Mouse (Mus musculus) kidney, embryonic 14.5 days (tissue): ENCODE results near the gene Slx4. TPM values are rescaled to one million over a fixed set of nuclear protein-coding genes. Genes with fewer than 3 reads are reported as not detected.
"Not testable (repeated sequence)": the region's sequence is repeated elsewhere in the genome, so short reads cannot be mapped to it uniquely, and the experiment has no call there.

ENCODE experiments used
- ATAC-seq: fragments of 200-750 bp; cut with Nextera tagmentation; 2 replicates; pipeline ENCODE4 v1.8.0; 2017; ENCODE audit warnings: moderate number of reproducible peaks, mild to moderate bottlenecking, moderate TSS enrichment, moderate library complexity; ENCODE audit not compliant: low FRiP score, low TSS enrichment
- H3K27ac ChIP-seq: fragments of 300-500 bp; sonication (generic); 2 replicates; pipeline ENCODE4 v1.5.1; 2014; ENCODE audit warnings: low read depth, mild to moderate bottlenecking, low read length, moderate library complexity, mixed read lengths
- H3K27me3 ChIP-seq: fragments of 300-500 bp; sonication (generic); 2 replicates; pipeline ENCODE4 v1.6.1; 2014; ENCODE audit warnings: mild to moderate bottlenecking, low read length; ENCODE audit not compliant: control insufficient read depth, insufficient read depth
- H3K36me3 ChIP-seq: fragments of 300-500 bp; sonication (generic); 2 replicates; pipeline ENCODE4 v1.6.1; 2014; ENCODE audit warnings: low read length, mixed read lengths; ENCODE audit not compliant: control insufficient read depth, insufficient read depth
- H3K4me1 ChIP-seq: fragments of 300-500 bp; sonication (generic); 2 replicates; pipeline ENCODE4 v1.6.1; 2014; ENCODE audit warnings: low read length, mixed read lengths; ENCODE audit not compliant: control insufficient read depth, insufficient read depth
- H3K4me2 ChIP-seq: fragments of 300-500 bp; sonication (generic); replicated peaks from 2 replicates; pipeline ENCODE4 v1.6.1; 2014; ENCODE audit warnings: low read depth, mild to moderate bottlenecking, low read length
- H3K4me3 ChIP-seq: fragments of 300-500 bp; sonication (generic); 2 replicates; pipeline ENCODE4 v1.5.1; 2014; ENCODE audit warnings: mild to moderate bottlenecking, low read length
- H3K9ac ChIP-seq: fragments of 300-500 bp; sonication (generic); 2 replicates; pipeline ENCODE4 v1.6.1; 2014; ENCODE audit warnings: low read depth, mild to moderate bottlenecking, low read length, moderate library complexity
- H3K9me3 ChIP-seq: fragments of 300-500 bp; sonication (generic); 2 replicates; pipeline ENCODE4 v1.6.1; 2016; ENCODE audit warnings: low read length; ENCODE audit not compliant: control insufficient read depth
- WGBS: fragments of 180-500 bp; shearing (Covaris S2); extraction: QIAGEN DNeasy Blood & Tissue Kit; methylation state at CpG from one replicate; pipeline ENCODE4 v1.1.7; 2014; 5-methylcytosine and 5-hydroxymethylcytosine counted together
- polyA plus RNA-seq: library from polyadenylated mRNA; unstranded; fragments of >200 nt; fragmentation: Nextera tagmentation; extraction: Ambion mirVana; gene quantifications from 2 replicates; pipeline ENCODE4 v1.2.1, GENCODE M21; 2014

The Slx4 gene
- polyA plus RNA-seq, 1 experiment from 2014 or later, result 33.2 TPM

DNA sequence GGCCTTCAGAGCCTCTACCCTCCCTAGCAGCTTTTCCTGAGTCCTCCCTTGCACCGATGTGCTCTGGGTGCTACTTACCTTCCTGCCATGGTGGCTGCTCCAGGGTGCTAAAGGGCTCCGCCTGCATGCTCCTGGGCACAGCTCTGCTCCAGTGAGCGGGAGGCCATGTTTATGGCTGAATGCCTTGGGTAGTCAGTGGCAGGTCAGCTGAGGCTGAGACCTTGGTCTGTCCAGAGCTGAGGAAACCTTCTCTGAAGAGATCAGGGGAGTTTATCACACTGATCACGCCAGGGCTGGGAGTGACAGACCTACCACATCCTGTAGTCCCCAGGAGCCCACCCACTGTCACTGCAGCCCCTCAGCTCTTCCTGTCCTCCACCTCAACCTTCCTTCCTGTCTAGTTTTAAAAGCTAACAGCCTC lies 27.3 kb downstream of the Slx4 start, which contains the start of gene Nlrc3:
Nlrc3 (minus strand) TSS at position 382 of the 421 bp plus-strand sequence.
- Histone ChIP-seq H3K9ac (peak within 1 kb of the TSS; percentile 14; the same call in 1 of the 2 replicates), H3K27me3 (no peaks in the 10 kb centered on the region), H3K9me3 (no peaks in the 10 kb centered on the region), H3K4me2 (0 out of 2 replicates have a peak within 1 kb of the TSS, but pooled peaks have one; percentile 16), H3K4me1 (peaks cover 11% of the 10 kb centered on the region; the same call in 1 of the 2 replicates), H3K27ac (peak within 1 kb of the TSS; percentile 26; the same call in 1 of the 2 replicates), H3K4me3 (no peak within 1 kb of the TSS), H3K36me3 (peaks cover 35% of the 10 kb centered on the region)
- 34% methylated on average over 4 of the region's 4 CpGs for WGBS
- ATAC-seq, result peak; percentile 63; the same call in 1 of the 2 replicates

- peaks cover 11% of the 10 kb centered on the region; the same call in 1 of the 2 replicates for H3K4me1 ChIP-seq
- no peak overlapping the region for H3K4me3 ChIP-seq
- no peak overlapping the region for H3K4me2 ChIP-seq
- no peaks in the 10 kb centered on the region for H3K27me3 ChIP-seq
- no peak overlapping the region for H3K27ac ChIP-seq
- no peaks in the 10 kb centered on the region for H3K9me3 ChIP-seq
- WGBS, result 83% methylated on average over 7 of the region's 7 CpGs
- ATAC-seq, result peak; percentile 40; the same call in 1 of the 2 replicates
- H3K9ac ChIP-seq, result no peak overlapping the region
- peaks cover 30% of the 10 kb centered on the region for H3K36me3 ChIP-seq
These were observed 27.9 kb downstream of the Slx4 start for GRCm38 (mm10) chr16:3975658-3976057.

GRCm38 (mm10) chr16:3974456-3974855 lies 29.1 kb downstream of the Slx4 start:
- Histone ChIP-seq H3K4me1 (peaks cover 11% of the 10 kb centered on the region; the same call in 1 of the 2 replicates), H3K36me3 (peaks cover 18% of the 10 kb centered on the region)
- WGBS, result 92% methylated on average over 19 of the region's 19 CpGs
- H3K27ac ChIP-seq, H3K9me3 ChIP-seq, ATAC-seq, H3K4me3 ChIP-seq, H3K4me2 ChIP-seq, H3K27me3 ChIP-seq, H3K9ac ChIP-seq: not testable (repeated sequence)

DNA sequence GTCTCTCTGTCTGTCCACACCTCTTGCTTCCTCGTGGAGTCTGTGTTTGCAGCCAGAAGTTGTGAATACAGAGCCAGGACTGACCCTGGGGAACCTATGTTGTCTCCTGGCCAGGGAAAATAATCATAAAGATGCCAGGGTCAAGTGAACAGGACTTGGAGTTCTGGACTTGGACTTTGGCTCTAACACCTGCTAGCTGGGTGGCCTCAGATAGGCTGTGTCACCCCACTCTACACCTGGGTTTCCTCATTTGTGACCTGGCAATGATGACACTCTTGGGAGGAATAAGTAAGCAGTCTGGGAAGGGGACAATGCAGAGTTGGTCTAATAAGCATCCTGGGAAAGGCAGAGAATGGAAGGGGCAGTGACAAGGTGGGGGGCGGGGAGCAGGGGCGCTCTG lies 38.0 kb downstream of the Slx4 start:
- no peak overlapping the region for H3K4me2 ChIP-seq
- no peak for ATAC-seq
- H3K4me3 ChIP-seq, result no peak overlapping the region
- H3K9me3 ChIP-seq, result no peaks in the 10 kb centered on the region
- no peak overlapping the region for H3K27ac ChIP-seq
- no peak overlapping the region for H3K9ac ChIP-seq
- H3K27me3 ChIP-seq, result no peaks in the 10 kb centered on the region
- WGBS, result 89% methylated on average over 3 of the region's 3 CpGs
- 0 out of 2 replicates have a peak, but pooled peaks cover 3% of the 10 kb centered on the region for H3K4me1 ChIP-seq
- H3K36me3 ChIP-seq, result no peaks in the 10 kb centered on the region

- H3K9me3 ChIP-seq, result no peaks in the 10 kb centered on the region
- 0 out of 2 replicates have a peak, but pooled peaks have one; percentile 39 for ATAC-seq
- WGBS, result 61% methylated on average over 10 of the region's 10 CpGs
These were observed 38.6 kb downstream of the Slx4 start for GRCm38 (mm10) chr16:3964990-3965389.

GRCm38 (mm10) chr16:3959261-3959660 lies 44.3 kb downstream of the Slx4 start:
- ATAC-seq, result no peak
- WGBS, result 61% methylated on average over 2 of the region's 2 CpGs
- no peak overlapping the region for H3K4me3 ChIP-seq

More at GRCm38 (mm10) chr16:3964990-3965389, 38.6 kb downstream of the Slx4 start:
- H3K27me3 ChIP-seq, result no peaks in the 10 kb centered on the region
- no peak overlapping the region for H3K9ac ChIP-seq
- 0 out of 2 replicates have a peak, but pooled peaks cover 3% of the 10 kb centered on the region for H3K4me1 ChIP-seq
- no peaks in the 10 kb centered on the region for H3K36me3 ChIP-seq
- H3K4me3 ChIP-seq, result no peak overlapping the region
- H3K4me2 ChIP-seq, result no peak overlapping the region
- no peak overlapping the region for H3K27ac ChIP-seq

GRCm38 (mm10) chr16:3956369-3956768 lies 47.2 kb downstream of the Slx4 start:
- Histone ChIP-seq H3K27me3 (no peaks in the 10 kb centered on the region), H3K27ac (no peak overlapping the region), H3K9me3 (no peaks in the 10 kb centered on the region), H3K4me2 (no peak overlapping the region), H3K4me1 (no peaks in the 10 kb centered on the region), H3K4me3 (no peak overlapping the region), H3K36me3 (no peaks in the 10 kb centered on the region), H3K9ac (no peak overlapping the region)
- ATAC-seq, result no peak
- 81% methylated on average over 6 of the region's 6 CpGs for WGBS

More at GRCm38 (mm10) chr16:3959261-3959660, 44.3 kb downstream of the Slx4 start:
- Histone ChIP-seq H3K9ac (no peak overlapping the region), H3K27me3 (no peaks in the 10 kb centered on the region), H3K27ac (no peak overlapping the region), H3K4me2 (no peak overlapping the region), H3K9me3 (no peaks in the 10 kb centered on the region), H3K36me3 (no peaks in the 10 kb centered on the region), H3K4me1 (no peaks in the 10 kb centered on the region)

DNA sequence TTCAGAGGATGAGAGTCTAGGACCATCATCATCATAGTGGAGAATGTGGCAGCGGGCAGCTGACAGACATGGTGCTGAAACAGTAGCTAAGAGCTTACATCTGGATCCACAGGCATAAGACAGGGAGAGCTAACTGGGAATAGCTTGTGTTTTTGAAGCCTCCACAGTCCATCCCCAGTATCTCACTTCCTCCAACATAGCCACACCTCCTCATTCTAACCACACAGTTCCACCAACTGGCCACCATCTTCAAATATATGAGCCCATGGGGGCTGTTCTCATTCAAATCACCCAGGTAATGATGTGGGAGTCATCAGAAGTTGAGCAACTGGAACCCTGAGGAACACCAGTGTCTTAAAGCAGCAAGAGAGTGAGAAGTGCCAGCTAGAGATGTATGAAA lies 52.4 kb downstream of the Slx4 start:
- Histone ChIP-seq H3K27ac (no peak overlapping the region), H3K4me1 (no peaks in the 10 kb centered on the region), H3K4me2 (no peak overlapping the region), H3K27me3 (no peaks in the 10 kb centered on the region), H3K36me3 (no peaks in the 10 kb centered on the region), H3K9ac (no peak overlapping the region), H3K9me3 (no peaks in the 10 kb centered on the region), H3K4me3 (no peak overlapping the region)
- no peak for ATAC-seq
- WGBS, result 95% methylated on average over 1 of the region's 1 CpGs

DNA sequence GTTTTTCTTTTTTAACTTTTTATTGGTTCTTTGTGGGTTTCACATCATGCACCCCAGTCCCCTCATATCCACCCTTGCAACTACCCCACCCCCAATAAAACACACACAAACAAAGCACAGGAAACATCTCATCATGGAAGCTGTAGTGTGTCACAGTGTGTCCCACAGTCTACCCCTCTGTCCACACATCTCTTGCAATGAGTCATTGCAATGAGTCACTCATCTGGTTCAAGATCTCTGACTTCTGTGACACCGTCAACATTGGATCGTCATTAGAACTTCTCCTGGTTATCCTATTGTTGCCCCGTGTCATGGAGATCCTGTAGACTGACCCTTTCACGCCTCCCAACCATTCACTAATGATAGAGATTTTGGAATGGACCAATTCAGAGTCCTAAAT lies 68.9 kb downstream of the Slx4 start:
- ATAC-seq, result no peak
- H3K36me3 ChIP-seq, result peaks cover 44% of the 10 kb centered on the region

More for the DNA sequence above, 68.9 kb downstream of the Slx4 start:
- H3K27me3 ChIP-seq, result no peaks in the 10 kb centered on the region
- H3K4me2 ChIP-seq, result no peak overlapping the region
- H3K27ac ChIP-seq, result no peak overlapping the region
- H3K4me3 ChIP-seq, result no peak overlapping the region
- no peak overlapping the region for H3K9ac ChIP-seq
- no peaks in the 10 kb centered on the region for H3K4me1 ChIP-seq
- 90% methylated on average over 4 of the region's 4 CpGs for WGBS
- H3K9me3 ChIP-seq, result no peaks in the 10 kb centered on the region
